Mouse (Mus musculus): ENCODE measurements at regions not wholly inside any gene's neighbourhood (a gene's known extent, or its start where the extent isn't known, plus 50 kb on each side); places are given as distances from the start of the nearest gene placed in this dataset.

DNA sequence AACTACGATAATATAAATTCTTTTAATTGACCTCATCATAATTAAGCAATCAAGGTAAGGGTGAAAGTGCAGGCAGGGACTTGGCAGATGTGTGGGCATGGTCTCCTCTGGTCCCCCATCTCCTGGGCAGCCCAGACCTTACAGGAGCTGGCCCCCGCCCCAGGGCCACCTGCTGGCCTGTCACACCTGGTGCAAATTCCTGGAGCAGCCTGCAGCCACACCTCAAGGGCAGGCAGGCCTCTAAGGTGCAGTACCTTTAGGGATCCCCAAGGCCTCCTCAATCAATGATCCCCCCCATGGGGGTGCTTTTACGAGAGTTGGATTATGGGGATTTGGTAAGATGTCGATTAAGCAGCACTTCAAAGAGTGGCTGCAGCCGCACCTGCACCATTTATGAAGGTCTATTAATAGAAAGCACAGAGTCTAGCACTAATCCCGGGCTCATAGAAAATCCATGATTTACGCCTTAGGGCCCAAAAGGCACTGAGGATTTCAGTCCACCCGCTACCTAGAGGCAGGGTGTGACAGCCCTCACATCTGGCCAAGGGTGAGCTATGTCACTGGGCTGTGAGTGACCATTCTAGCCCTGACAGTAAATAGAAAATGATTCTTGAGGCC, 319.8 kb upstream of the 1700056E22Rik start:
- 64% methylated on average over 8 of the region's 8 CpGs for WGBS
- Histone ChIP-seq H3K4me3 (ENCODE audit: low read depth, low read length) (no peak overlapping the region), H3K9me3 (ENCODE audit: control insufficient read depth, low read depth, low read length) (no peaks in the 10 kb centered on the region), H3K36me3 (ENCODE audit: control insufficient read depth, insufficient read depth, low read length) (no peaks in the 10 kb centered on the region), H3K27me3 (ENCODE audit: control insufficient read depth, insufficient read depth, low read length) (no peaks in the 10 kb centered on the region), H3K4me2 (replicated peaks; ENCODE audit: low read depth, low read length) (no peak overlapping the region), H3K4me1 (ENCODE audit: control insufficient read depth, insufficient read depth, low read length) (no peaks in the 10 kb centered on the region), H3K9ac (replicated peaks; ENCODE audit: low read depth, low read length) (no peak overlapping the region), H3K27ac (ENCODE audit: low read length) (no peak overlapping the region)
- no peak for ATAC-seq (ENCODE audit: insufficient number of reproducible peaks, insufficient read depth, low FRiP score, low read depth)

GRCm38 (mm10) chr1:184351760-184352159, 317.7 kb upstream of the 1700056E22Rik start:
- H3K4me1 ChIP-seq (ENCODE audit: control insufficient read depth, insufficient read depth, low read length), result no peaks in the 10 kb centered on the region
- no peaks in the 10 kb centered on the region for H3K9me3 ChIP-seq (ENCODE audit: control insufficient read depth, low read depth, low read length)
- H3K4me2 ChIP-seq (replicated peaks; ENCODE audit: low read depth, low read length), result no peak overlapping the region
- WGBS, result 67% methylated on average over 5 of the region's 5 CpGs
- peak; percentile 65; the same call in 1 of the 2 replicates for ATAC-seq (ENCODE audit: insufficient number of reproducible peaks, insufficient read depth, low FRiP score, low read depth)
- no peak overlapping the region for H3K27ac ChIP-seq (ENCODE audit: low read length)
- H3K36me3 ChIP-seq (ENCODE audit: control insufficient read depth, insufficient read depth, low read length), result no peaks in the 10 kb centered on the region
- H3K4me3 ChIP-seq (ENCODE audit: low read depth, low read length), result no peak overlapping the region
- no peaks in the 10 kb centered on the region for H3K27me3 ChIP-seq (ENCODE audit: control insufficient read depth, insufficient read depth, low read length)
- H3K9ac ChIP-seq (replicated peaks; ENCODE audit: low read depth, low read length), result no peak overlapping the region

GRCm38 (mm10) chr1:184344829-184345228, 310.7 kb upstream of the 1700056E22Rik start:
- WGBS, result 53% methylated on average over 2 of the region's 2 CpGs
- no peak overlapping the region for H3K4me3 ChIP-seq (ENCODE audit: low read depth, low read length)
- ATAC-seq (ENCODE audit: insufficient number of reproducible peaks, insufficient read depth, low FRiP score, low read depth), result no peak

GRCm38 (mm10) chr1:184335952-184336351, 301.9 kb upstream of the 1700056E22Rik start:
- H3K27me3 ChIP-seq (ENCODE audit: control insufficient read depth, insufficient read depth, low read length), result no peaks in the 10 kb centered on the region
- H3K27ac ChIP-seq (ENCODE audit: low read length), result no peak overlapping the region
- H3K9me3 ChIP-seq (ENCODE audit: control insufficient read depth, low read depth, low read length), result no peaks in the 10 kb centered on the region
- H3K4me1 ChIP-seq (ENCODE audit: control insufficient read depth, insufficient read depth, low read length), result peaks cover 6% of the 10 kb centered on the region; the same call in 1 of the 2 replicates
- no peaks in the 10 kb centered on the region for H3K36me3 ChIP-seq (ENCODE audit: control insufficient read depth, insufficient read depth, low read length)
- H3K9ac ChIP-seq (replicated peaks; ENCODE audit: low read depth, low read length), result no peak overlapping the region
- H3K4me3 ChIP-seq (ENCODE audit: low read depth, low read length), result no peak overlapping the region
- WGBS, result 81% methylated on average over 3 of the region's 3 CpGs
- ATAC-seq (ENCODE audit: insufficient number of reproducible peaks, insufficient read depth, low FRiP score, low read depth), result no peak
- H3K4me2 ChIP-seq (replicated peaks; ENCODE audit: low read depth, low read length), result no peak overlapping the region

More at GRCm38 (mm10) chr1:184344829-184345228, 310.7 kb upstream of the 1700056E22Rik start:
- Histone ChIP-seq H3K9me3 (ENCODE audit: control insufficient read depth, low read depth, low read length) (no peaks in the 10 kb centered on the region), H3K36me3 (ENCODE audit: control insufficient read depth, insufficient read depth, low read length) (no peaks in the 10 kb centered on the region), H3K4me1 (ENCODE audit: control insufficient read depth, insufficient read depth, low read length) (no peaks in the 10 kb centered on the region), H3K4me2 (replicated peaks; ENCODE audit: low read depth, low read length) (no peak overlapping the region), H3K27ac (ENCODE audit: low read length) (no peak overlapping the region), H3K9ac (replicated peaks; ENCODE audit: low read depth, low read length) (no peak overlapping the region), H3K27me3 (ENCODE audit: control insufficient read depth, insufficient read depth, low read length) (no peaks in the 10 kb centered on the region)

DNA sequence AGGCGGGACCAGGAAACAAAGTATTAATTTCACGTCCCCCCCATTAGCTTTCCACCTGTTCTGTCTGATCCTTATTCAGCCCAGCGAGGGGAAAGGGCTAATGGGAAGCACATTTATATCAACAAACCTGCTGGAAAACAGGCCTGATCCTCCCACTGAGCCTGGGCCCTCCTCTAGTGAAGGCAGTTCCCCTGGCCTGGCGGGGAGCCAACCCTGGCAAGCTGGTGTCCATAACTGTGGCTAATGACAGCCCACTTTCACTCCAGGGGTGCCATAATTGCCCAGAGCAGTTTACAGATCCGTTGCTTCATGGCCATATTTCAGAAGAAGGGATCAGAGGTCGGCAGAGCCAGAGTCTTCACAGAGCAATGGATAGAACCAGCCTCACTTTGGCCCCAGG, 301.2 kb upstream of the 1700056E22Rik start:
- Histone ChIP-seq H3K4me1 (ENCODE audit: control insufficient read depth, insufficient read depth, low read length) (peaks cover 6% of the 10 kb centered on the region; the same call in 1 of the 2 replicates), H3K4me2 (replicated peaks; ENCODE audit: low read depth, low read length) (no peak overlapping the region), H3K9me3 (ENCODE audit: control insufficient read depth, low read depth, low read length) (no peaks in the 10 kb centered on the region), H3K27ac (ENCODE audit: low read length) (no peak overlapping the region), H3K9ac (replicated peaks; ENCODE audit: low read depth, low read length) (no peak overlapping the region), H3K27me3 (ENCODE audit: control insufficient read depth, insufficient read depth, low read length) (no peaks in the 10 kb centered on the region), H3K36me3 (ENCODE audit: control insufficient read depth, insufficient read depth, low read length) (no peaks in the 10 kb centered on the region), H3K4me3 (ENCODE audit: low read depth, low read length) (no peak overlapping the region)
- 22% methylated on average over 6 of the region's 6 CpGs for WGBS
- no peak for ATAC-seq (ENCODE audit: insufficient number of reproducible peaks, insufficient read depth, low FRiP score, low read depth)

DNA sequence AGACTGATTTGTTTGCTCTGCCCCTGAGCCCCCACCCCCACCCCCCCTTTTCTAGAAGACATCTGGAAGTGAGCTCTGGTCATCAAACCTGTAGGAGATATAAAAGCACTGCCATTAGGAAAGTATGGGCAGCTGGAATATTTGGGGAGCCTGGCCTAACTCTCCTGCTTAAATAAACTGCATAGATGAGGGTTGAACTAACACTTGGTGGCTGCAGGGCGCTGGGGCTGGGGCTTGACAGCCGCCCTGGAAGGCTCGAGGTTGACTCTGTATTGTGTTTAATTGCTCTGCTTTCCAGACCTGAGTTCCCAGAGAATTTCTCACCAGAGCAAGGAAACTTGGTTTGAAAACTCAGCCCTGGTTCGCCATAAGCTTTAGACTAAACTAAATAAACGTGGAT, 300.7 kb upstream of the 1700056E22Rik start:
- WGBS, result 18% methylated on average over 5 of the region's 5 CpGs
- H3K9me3 ChIP-seq (ENCODE audit: control insufficient read depth, low read depth, low read length), result no peaks in the 10 kb centered on the region
- no peak overlapping the region for H3K4me3 ChIP-seq (ENCODE audit: low read depth, low read length)
- H3K36me3 ChIP-seq (ENCODE audit: control insufficient read depth, insufficient read depth, low read length), result no peaks in the 10 kb centered on the region
- H3K9ac ChIP-seq (replicated peaks; ENCODE audit: low read depth, low read length), result no peak overlapping the region
- H3K27me3 ChIP-seq (ENCODE audit: control insufficient read depth, insufficient read depth, low read length), result no peaks in the 10 kb centered on the region
- no peak overlapping the region for H3K4me2 ChIP-seq (replicated peaks; ENCODE audit: low read depth, low read length)
- H3K27ac ChIP-seq (ENCODE audit: low read length), result no peak overlapping the region
- peaks cover 6% of the 10 kb centered on the region; the same call in 1 of the 2 replicates for H3K4me1 ChIP-seq (ENCODE audit: control insufficient read depth, insufficient read depth, low read length)
- no peak for ATAC-seq (ENCODE audit: insufficient number of reproducible peaks, insufficient read depth, low FRiP score, low read depth)

DNA sequence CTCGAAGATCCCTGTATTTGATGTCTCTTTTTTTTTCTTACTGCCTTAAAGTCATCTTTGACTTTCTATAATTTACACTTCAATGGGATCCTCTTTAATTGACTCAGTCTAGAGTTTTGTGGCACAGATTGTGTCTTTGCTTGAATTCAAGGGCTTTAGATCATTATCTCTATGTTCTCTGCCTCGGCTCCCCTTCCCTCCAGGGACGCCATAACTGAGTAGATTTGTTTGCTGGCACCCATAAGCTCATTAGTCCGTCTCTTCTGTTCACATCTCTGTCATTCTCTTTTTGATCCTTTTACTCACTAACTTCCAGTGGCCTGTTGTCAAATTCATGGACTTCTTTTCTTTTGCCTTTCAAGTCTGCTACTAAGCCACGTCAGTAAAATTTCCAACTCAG, 299.0 kb upstream of the 1700056E22Rik start:
- ATAC-seq (ENCODE audit: insufficient number of reproducible peaks, insufficient read depth, low FRiP score, low read depth), result no peak
- Histone ChIP-seq H3K9me3 (ENCODE audit: control insufficient read depth, low read depth, low read length) (no peaks in the 10 kb centered on the region), H3K4me1 (ENCODE audit: control insufficient read depth, insufficient read depth, low read length) (peaks cover 6% of the 10 kb centered on the region; the same call in 1 of the 2 replicates), H3K4me2 (replicated peaks; ENCODE audit: low read depth, low read length) (no peak overlapping the region), H3K36me3 (ENCODE audit: control insufficient read depth, insufficient read depth, low read length) (no peaks in the 10 kb centered on the region), H3K9ac (replicated peaks; ENCODE audit: low read depth, low read length) (no peak overlapping the region), H3K27me3 (ENCODE audit: control insufficient read depth, insufficient read depth, low read length) (no peaks in the 10 kb centered on the region), H3K4me3 (ENCODE audit: low read depth, low read length) (no peak overlapping the region), H3K27ac (ENCODE audit: low read length) (no peak overlapping the region)
- WGBS, result 87% methylated on average over 5 of the region's 5 CpGs

DNA sequence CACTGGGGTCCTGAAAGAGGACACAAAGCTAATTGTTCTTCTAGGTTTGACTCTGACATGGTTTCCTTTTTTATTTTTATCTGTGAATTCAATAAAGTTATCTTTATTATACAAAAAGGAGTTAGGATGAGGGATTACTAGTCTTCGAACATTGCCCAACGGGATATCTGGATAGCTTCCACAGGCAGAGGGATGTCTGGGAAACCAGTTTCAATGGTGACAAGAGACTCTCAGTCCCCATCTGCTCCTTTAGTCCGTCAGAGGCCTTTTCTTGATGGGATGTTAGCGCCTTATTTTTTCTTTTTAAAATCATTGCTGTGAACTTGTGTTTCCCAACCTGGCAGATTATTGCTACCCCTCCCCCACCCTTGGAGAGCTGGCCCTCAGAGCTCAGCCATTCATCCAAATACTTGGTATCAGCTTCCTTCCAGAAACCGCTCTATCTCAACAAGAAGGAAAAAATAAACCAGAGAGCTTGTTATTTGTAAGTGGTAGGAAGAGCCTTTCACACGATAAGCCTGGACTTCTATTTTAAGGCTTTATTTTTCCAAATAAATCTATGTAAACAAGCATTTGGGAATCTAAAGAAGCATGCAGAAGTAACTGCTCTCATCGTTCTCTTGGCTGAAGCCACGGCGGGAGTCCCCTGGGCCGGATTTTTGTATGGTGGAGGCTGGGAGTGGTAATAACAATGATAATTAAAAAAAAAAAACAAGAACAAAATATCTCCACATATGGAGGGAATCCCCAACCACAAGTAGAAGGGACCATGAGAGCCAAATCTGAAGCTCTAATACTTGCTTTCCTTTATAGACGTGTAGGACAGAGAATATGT, 296.6 kb upstream of the 1700056E22Rik start:
- WGBS, result 79% methylated on average over 11 of the region's 11 CpGs
- H3K27me3 ChIP-seq (ENCODE audit: control insufficient read depth, insufficient read depth, low read length), result no peaks in the 10 kb centered on the region
- no peak for ATAC-seq (ENCODE audit: insufficient number of reproducible peaks, insufficient read depth, low FRiP score, low read depth)
- H3K4me2 ChIP-seq (replicated peaks; ENCODE audit: low read depth, low read length), result no peak overlapping the region
- no peak overlapping the region for H3K27ac ChIP-seq (ENCODE audit: low read length)
- no peak overlapping the region for H3K4me3 ChIP-seq (ENCODE audit: low read depth, low read length)
- H3K36me3 ChIP-seq (ENCODE audit: control insufficient read depth, insufficient read depth, low read length), result no peaks in the 10 kb centered on the region
- H3K4me1 ChIP-seq (ENCODE audit: control insufficient read depth, insufficient read depth, low read length), result peaks cover 6% of the 10 kb centered on the region; the same call in 1 of the 2 replicates
- no peaks in the 10 kb centered on the region for H3K9me3 ChIP-seq (ENCODE audit: control insufficient read depth, low read depth, low read length)
- H3K9ac ChIP-seq (replicated peaks; ENCODE audit: low read depth, low read length), result no peak overlapping the region
